Comparison of ENCODE assay signal across 25 mouse cellular contexts in the genomic region with DNA sequence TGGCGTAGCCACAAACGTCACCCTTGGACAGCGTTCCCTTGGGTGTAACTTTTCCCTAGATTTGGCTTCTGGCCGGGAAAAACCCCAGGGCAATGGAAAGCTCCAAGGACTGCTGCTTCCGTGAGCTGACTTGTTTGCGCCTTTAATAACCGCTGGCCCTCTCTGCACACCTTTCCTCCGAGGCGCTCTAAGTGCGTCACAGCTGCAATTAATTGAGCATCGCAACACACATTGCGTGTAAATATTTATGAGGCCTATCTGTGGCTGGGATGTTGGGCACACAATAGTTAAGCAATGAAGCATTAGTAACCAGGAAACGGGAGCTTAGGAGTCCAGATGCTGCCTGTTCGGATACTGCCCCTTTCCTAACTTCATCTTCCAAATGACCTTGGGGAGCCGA.
DNase-seq lines count a peak whose midpoint lies in the region; ATAC-seq and TF ChIP-seq lines count a peak whose summit lies in the region.
"Had no signal": no experiment of that assay in that cellular context is flagged by ENCODE, and none has a peak within 500 bp of the region (broad histone marks: within the 10 kb centered on the region; RNA-seq: fewer than 3 reads in every experiment).

No protein-coding gene starts in this region.

- peak; percentile 16 for DNase-seq in embryo, embryonic 11 days
- no peak for DNase-seq in embryo, embryonic 9.5 days (ENCODE audit: extremely low spot score)
- DNase-seq in limb, embryonic 11.5 days (ENCODE audit: low spot score), result peak; percentile 34
- DNase-seq in lung, adult 2 months, result no peak
- DNase-seq in heart, postnatal 25 days (ENCODE audit: low spot score), result no peak
- DNase-seq: adrenal gland, postnatal 25 days; cerebellum, adult 11-12 months; cerebellum, postnatal 14 days; gastrocnemius, postnatal 14 days; heart, adult 18-20 months; heart, postnatal 4 days; kidney, postnatal 4 days; layer of hippocampus, adult 9-11 months; right cerebral cortex, postnatal 25 days had no signal

- peak; percentile 31; the same call in 1 of the 2 replicates for ATAC-seq in midbrain, embryonic 13.5 days
- ATAC-seq in midbrain, embryonic 15.5 days (replicated peaks), result no peak; the same call in 1 of the 2 replicates
- no peak; the same call in 1 of the 2 replicates for ATAC-seq in limb, embryonic 11.5 days (ENCODE audit: insufficient number of reproducible peaks, low FRiP score, low TSS enrichment, low read depth)
- no peak for ATAC-seq in megakaryocyte-erythroid progenitor cell, adult 5-6 weeks (replicated peaks; ENCODE audit: low FRiP score, low TSS enrichment, poor library complexity, severe bottlenecking)
- ATAC-seq: CD4-positive, CD25-positive, alpha-beta regulatory T cell, adult 4 months; forebrain, embryonic 13.5 days; intestine, embryonic 16.5 days had no signal

- no peak overlapping the region for H3K27ac ChIP-seq in midbrain, embryonic 13.5 days
- H3K27ac ChIP-seq in midbrain, embryonic 15.5 days, result no peak overlapping the region
- H3K27ac ChIP-seq in limb, embryonic 11.5 days (replicated peaks; ENCODE audit: low read depth, low read length), result no peak overlapping the region
- H3K27ac ChIP-seq: forebrain, embryonic 13.5 days; kidney, embryonic 15.5 days; left cerebral cortex, adult 2 months; liver, embryonic 14.5 days; macrophage; neural tube, embryonic 12.5 days had no signal

- no peaks in the 10 kb centered on the region for H3K27me3 ChIP-seq in midbrain, embryonic 13.5 days
- no peaks in the 10 kb centered on the region for H3K27me3 ChIP-seq in midbrain, embryonic 15.5 days (replicated peaks)
- no peaks in the 10 kb centered on the region for H3K27me3 ChIP-seq in limb, embryonic 11.5 days (ENCODE audit: control insufficient read depth, insufficient read depth, low read length)
- H3K27me3 ChIP-seq: forebrain, embryonic 13.5 days; kidney, embryonic 15.5 days; neural tube, embryonic 12.5 days had no signal

- 63% methylated on average over 15 of the region's 15 CpGs for WGBS in midbrain, embryonic 13.5 days
- WGBS in midbrain, embryonic 15.5 days, result 55% methylated on average over 15 of the region's 15 CpGs
- WGBS in limb, embryonic 11.5 days, result 48% methylated on average over 15 of the region's 15 CpGs
- WGBS in lung, adult 2 months, result 79% methylated on average over 15 of the region's 15 CpGs

- H3K4me3 ChIP-seq in midbrain, embryonic 13.5 days (replicated peaks), result no peak overlapping the region
- H3K4me3 ChIP-seq in midbrain, embryonic 15.5 days, result no peak overlapping the region
- H3K4me3 ChIP-seq in limb, embryonic 11.5 days (ENCODE audit: low read depth, low read length), result no peak overlapping the region
- H3K4me3 ChIP-seq in lung, adult 2 months (replicated peaks; ENCODE audit: extremely low read depth, low read depth, low read length), result no peak overlapping the region
- H3K4me3 ChIP-seq: forebrain, embryonic 13.5 days; kidney, embryonic 15.5 days; left cerebral cortex, adult 2 months; neural tube, embryonic 12.5 days had no signal

- H3K9me3 ChIP-seq in midbrain, embryonic 13.5 days, result no peaks in the 10 kb centered on the region
- no peaks in the 10 kb centered on the region for H3K9me3 ChIP-seq in midbrain, embryonic 15.5 days
- H3K9me3 ChIP-seq in limb, embryonic 11.5 days (ENCODE audit: control insufficient read depth, low read length), result no peaks in the 10 kb centered on the region
- H3K9me3 ChIP-seq: forebrain, embryonic 13.5 days; kidney, embryonic 15.5 days; neural tube, embryonic 12.5 days had no signal

- no peak overlapping the region for H3K9ac ChIP-seq in midbrain, embryonic 13.5 days (replicated peaks)
- no peak overlapping the region for H3K9ac ChIP-seq in midbrain, embryonic 15.5 days
- H3K9ac ChIP-seq in limb, embryonic 11.5 days (ENCODE audit: low read length), result no peak overlapping the region
- H3K9ac ChIP-seq: forebrain, embryonic 13.5 days; kidney, embryonic 15.5 days; liver, embryonic 14.5 days; neural tube, embryonic 12.5 days had no signal

- H3K4me1 ChIP-seq in midbrain, embryonic 13.5 days (replicated peaks), result peaks cover 23% of the 10 kb centered on the region
- H3K4me1 ChIP-seq in midbrain, embryonic 15.5 days, result peaks cover 19% of the 10 kb centered on the region
- H3K4me1 ChIP-seq in limb, embryonic 11.5 days (ENCODE audit: control insufficient read depth, insufficient read depth, low read length), result 0 out of 2 replicates have a peak, but pooled peaks cover 8% of the 10 kb centered on the region
- H3K4me1 ChIP-seq in lung, adult 2 months (ENCODE audit: control insufficient read depth, insufficient read depth, low read length), result no peaks in the 10 kb centered on the region

- no peaks in the 10 kb centered on the region for H3K36me3 ChIP-seq in midbrain, embryonic 13.5 days
- no peaks in the 10 kb centered on the region for H3K36me3 ChIP-seq in midbrain, embryonic 15.5 days (replicated peaks)
- H3K36me3 ChIP-seq in limb, embryonic 11.5 days (ENCODE audit: control insufficient read depth, insufficient read depth, low read length), result no peaks in the 10 kb centered on the region
- H3K36me3 ChIP-seq: kidney, embryonic 15.5 days; neural tube, embryonic 12.5 days had no signal

- TF ChIP-seq POLR2A in lung, adult 2 months (IDR thresholded peaks at IDR 0.05; ENCODE audit: borderline replicate concordance, extremely low read depth, low read depth, low read length), result no peak

- H3K4me2 ChIP-seq in midbrain, embryonic 13.5 days (replicated peaks), result no peak overlapping the region
- H3K4me2 ChIP-seq in midbrain, embryonic 15.5 days, result no peak overlapping the region
- H3K4me2 ChIP-seq in limb, embryonic 11.5 days (ENCODE audit: low read depth, severe bottlenecking), result no peak overlapping the region; the same call in 1 of the 2 replicates
- H3K4me2 ChIP-seq: forebrain, embryonic 13.5 days; kidney, embryonic 15.5 days; neural tube, embryonic 12.5 days had no signal

- no peak for TF ChIP-seq CTCF in lung, adult 2 months (IDR thresholded peaks at IDR 0.05; ENCODE audit: insufficient read depth, low read length)

- intact Hi-C loops in heart, postnatal 25 days (cut with DNase I), result no loop called here

Comparison
In these comparisons a context has a peak if more than half of its experiments do, and no peak if none do; other contexts are left out.
1. DNase-seq: peak in embryo, embryonic 11 days (single experiment) and limb, embryonic 11.5 days (single experiment); none in embryo, embryonic 9.5 days (single experiment), lung, adult 2 months (single experiment) and heart, postnatal 25 days (single experiment).